Mouse (Mus musculus): ENCODE measurements at regions not wholly inside any gene's neighbourhood (a gene's known extent, or its start where the extent isn't known, plus 50 kb on each side); places are given as distances from the start of the nearest gene placed in this dataset.

DNA sequence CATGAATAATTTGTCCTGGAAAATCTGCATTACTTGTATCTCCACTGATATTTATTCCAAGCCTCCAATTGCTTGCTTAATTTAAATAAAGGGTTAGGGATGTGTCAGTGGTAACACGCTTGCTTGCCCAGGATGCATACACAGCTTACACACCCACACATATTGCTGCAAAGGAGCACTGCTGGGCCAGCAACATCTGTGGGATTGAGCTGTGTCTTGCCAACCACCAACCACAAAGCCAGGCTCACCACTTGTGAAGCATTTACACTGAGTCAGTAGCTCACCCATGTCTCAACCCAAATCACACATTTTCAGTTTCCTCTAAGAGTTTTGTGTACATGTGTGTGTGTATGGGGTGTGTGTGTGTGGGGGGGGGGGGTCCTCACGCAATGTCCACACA, 100.0 kb downstream of the Anxa5 start:
- no peak for TF ChIP-seq CTCF (IDR thresholded peaks at IDR 0.05; ENCODE audit: low read depth, low read length)
- TF ChIP-seq TAL1 (conservative IDR thresholded peaks at IDR 0.05; ENCODE audit: low read depth, low read length), result no peak

Data from G1E (cell line).